Mouse (Mus musculus): ENCODE measurements at regions not wholly inside any gene's neighbourhood (a gene's known extent, or its start where the extent isn't known, plus 50 kb on each side); places are given as distances from the start of the nearest gene placed in this dataset.

GRCm38 (mm10) chr12:27507523-27508225 lies 165.3 kb upstream of the Sox11 start:
- no peak for TF ChIP-seq CTCF (IDR thresholded peaks at IDR 0.05; ENCODE audit: control insufficient read depth, insufficient read depth, insufficient replicate concordance, low read depth, low read length)
- TF ChIP-seq POLR2A (IDR thresholded peaks at IDR 0.05; ENCODE audit: control insufficient read depth, low read depth, low read length) = no peak

All from testis, adult 2 months (tissue).